Mouse (Mus musculus) brain, embryonic 14.5 days (tissue): ENCODE data around the gene Actl6a.
"Not testable (repeated sequence)": the region's sequence is repeated elsewhere in the genome, so short reads cannot be mapped to it uniquely, and the experiment has no call there.

ENCODE experiments used
- CTCF ChIP-seq: fragments of 200-500 bp; IDR thresholded peaks from 2 replicates; pipeline ENCODE4 v1.5.1; 2012; ENCODE audit warnings: inconsistent platforms, mild to moderate bottlenecking, moderate library complexity, borderline replicate concordance; ENCODE audit not compliant: insufficient read depth, insufficient read length; ENCODE audit errors: extremely low read depth
- POLR2A ChIP-seq: fragments of 200-500 bp; IDR thresholded peaks from 2 replicates; pipeline ENCODE4 v1.6.1; 2012; ENCODE audit warnings: mild to moderate bottlenecking, inconsistent platforms, borderline replicate concordance; ENCODE audit not compliant: poor library complexity, insufficient read depth, insufficient read length, severe bottlenecking; ENCODE audit errors: extremely low read depth

DNA sequence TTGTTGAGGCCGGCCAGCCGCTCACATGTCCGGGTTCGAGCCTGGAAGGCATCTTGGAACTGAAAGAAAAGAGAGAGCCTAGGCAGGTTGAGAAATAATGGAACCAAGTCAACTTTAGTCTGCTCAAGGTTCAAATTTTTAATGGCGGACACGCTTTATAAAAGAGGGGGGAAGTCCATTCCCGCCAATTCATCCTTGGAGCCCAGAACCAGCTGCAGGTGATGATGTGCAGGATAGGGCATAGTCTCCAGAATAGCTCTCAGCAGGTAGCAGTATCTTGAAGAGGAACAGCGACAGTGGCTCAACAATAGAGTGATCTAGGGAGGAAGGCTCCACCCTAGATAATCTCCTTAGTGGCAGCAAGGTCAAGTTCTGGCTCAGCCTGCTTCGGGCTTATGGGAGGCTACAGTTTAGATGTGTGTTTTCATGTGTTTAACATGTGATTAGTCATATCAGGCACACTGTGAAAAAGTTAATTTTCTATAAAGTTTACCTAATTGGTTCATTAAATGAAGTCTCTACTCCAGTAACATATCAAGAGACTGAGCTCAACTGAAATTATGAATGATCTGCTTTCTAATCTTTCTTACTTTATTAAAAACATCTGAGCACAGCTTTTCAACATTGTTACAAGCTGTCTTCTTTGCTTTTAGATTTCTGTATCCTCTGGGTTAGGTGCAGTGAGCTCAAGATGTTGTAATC lies at the start of gene Actl6a:
- not testable (repeated sequence) for TF ChIP-seq CTCF, POLR2A
